Mouse (Mus musculus) right cerebral cortex, adult 18-20 months (tissue): ENCODE results near the gene Rheb.
"Not testable (repeated sequence)": the region's sequence is repeated elsewhere in the genome, so short reads cannot be mapped to it uniquely, and the experiment has no call there.

ENCODE experiments used
- DNase-seq: peaks from one replicate; pipeline ENCODE4 v3.0.0; 2022; ENCODE audit warnings: mixed read lengths

Gene Rheb

GRCm38 (mm10) chr5:24842274-24843102 lies at the start of gene Rheb:
TSS of gene Rheb (minus strand) at chr5:24842624.
- peak; percentile 100 for DNase-seq

DNA sequence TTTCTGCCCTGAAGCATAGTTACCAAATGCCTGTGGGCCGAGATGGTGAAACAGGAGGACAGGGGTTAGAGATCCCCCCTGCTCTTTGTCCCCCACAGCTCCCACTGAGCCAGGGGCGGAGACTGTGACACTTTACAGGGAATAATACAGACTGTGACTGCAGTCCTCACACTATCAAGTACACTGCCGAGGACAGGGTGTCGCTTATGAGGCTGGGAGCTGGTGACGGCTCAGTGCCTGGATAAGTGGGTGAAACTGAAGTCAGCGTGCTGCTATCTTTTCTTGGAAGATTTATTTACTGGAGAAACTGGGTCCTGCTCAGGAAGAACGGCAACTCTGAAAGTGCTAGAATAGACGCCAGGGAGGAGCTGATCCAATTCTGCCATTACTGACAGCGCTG lies 47.4 kb upstream of the Rheb start:
- DNase-seq = peak; percentile 17

GRCm38 (mm10) chr5:24888874-24889591 lies 46.6 kb upstream of the Rheb start:
- DNase-seq = no peak

- no peak for DNase-seq
Observed at GRCm38 (mm10) chr5:24887271-24887670, 44.8 kb upstream of the Rheb start.

- no peak for DNase-seq
Observed at GRCm38 (mm10) chr5:24878713-24879112, 36.3 kb upstream of the Rheb start.

DNA sequence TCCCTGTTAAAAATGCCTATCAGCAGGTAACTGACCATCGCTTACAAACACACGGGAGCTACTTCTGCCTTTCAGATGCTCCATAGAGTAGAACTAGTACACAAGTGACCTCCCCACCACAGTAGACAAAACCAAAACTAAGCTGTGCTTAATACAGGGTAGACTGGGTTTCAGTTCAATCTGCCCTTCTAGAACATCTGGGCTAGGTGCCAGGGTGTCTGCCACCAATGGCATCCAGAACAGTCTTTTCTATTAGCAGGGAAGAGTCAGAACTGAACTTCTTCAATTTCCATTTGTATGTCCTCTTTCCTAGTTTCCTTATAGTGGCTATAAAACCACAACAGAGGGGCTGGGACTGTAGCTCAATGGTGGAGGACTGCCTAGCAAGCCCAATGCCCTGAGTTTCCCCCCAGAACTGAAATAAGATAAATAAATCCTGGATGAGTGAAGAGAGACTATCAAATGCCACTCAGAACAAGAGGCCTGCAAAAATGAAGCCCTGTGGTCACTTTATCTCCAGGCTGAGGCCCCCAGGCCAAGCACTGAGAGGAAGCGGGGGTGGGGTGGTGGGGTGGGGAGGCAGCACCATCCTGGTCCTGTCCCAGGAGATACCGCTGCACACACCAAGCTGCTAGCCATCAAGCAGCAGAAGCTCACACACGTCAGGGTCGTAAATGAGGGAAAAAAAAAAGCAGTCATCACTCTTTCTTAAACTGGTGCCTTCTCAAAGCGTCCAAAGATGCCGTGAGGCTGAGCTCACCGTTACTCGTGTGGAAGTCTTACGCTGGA lies 35.6 kb upstream of the Rheb start:
- no peak for DNase-seq

DNA sequence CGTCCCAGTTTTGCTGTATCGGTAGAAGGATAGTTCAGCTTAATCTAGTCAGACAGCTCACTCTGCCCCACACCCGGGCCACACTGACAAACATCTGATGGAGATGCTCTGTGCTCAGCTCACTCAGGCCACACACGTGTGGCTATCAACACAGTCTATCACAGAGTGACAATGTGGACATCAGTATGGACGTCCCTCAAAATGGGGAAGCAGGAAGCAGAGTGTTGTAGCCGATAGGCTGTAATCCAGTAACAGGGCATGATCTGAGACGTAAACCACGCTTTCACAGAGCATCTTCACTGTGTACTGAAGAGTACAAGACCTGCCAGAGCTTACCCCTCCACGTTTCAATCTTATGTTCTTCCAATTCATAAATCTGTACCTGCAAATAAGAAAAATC lies 34.2 kb upstream of the Rheb start:
- DNase-seq = no peak

- DNase-seq = no peak
Observed at GRCm38 (mm10) chr5:24874111-24874510, 31.7 kb upstream of the Rheb start.

DNA sequence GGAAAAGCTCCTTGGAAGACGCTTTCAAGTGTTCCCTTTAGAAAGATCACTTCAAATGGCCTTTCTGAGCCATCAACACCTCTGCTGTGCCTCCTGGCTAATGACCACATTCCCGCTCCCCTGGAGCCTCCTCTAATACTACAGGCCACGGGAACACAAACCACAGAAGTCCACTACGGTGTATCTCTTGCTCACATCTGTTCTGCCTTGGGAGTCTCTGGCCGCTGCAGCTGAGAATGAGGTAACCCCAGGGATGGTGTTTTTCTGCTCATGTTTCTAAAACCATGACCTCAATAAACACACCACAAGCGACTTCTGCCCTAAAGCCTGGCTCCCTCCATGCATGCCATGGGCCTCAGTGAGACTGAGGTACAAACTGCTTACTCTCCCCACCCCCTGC lies 30.8 kb upstream of the Rheb start:
- DNase-seq = no peak

DNA sequence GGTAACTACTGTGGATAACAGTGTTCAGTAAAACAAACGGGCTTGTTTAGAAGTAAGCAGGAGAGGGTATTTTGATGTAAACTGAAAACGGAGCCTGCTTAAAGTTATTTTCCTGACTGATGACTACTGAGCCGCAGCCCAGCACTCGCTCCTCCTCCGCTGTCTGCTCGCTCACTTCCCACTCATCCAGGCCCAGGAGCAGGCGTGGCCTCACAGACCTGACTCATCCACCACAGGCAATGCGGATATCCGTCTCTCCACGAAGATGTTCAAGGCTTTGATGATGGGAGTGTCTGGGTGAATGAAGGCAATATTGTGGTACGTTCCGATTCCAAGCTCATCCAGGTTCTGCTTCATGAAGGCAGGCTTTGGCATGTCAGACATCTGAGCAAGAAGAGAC lies 28.9 kb upstream of the Rheb start:
- DNase-seq = peak; percentile 83

GRCm38 (mm10) chr5:24869796-24870289 lies 27.4 kb upstream of the Rheb start:
- DNase-seq = peak; percentile 30

- DNase-seq = no peak
Observed at GRCm38 (mm10) chr5:24863804-24864203, 21.4 kb upstream of the Rheb start.

GRCm38 (mm10) chr5:24861449-24861930 lies 19.1 kb upstream of the Rheb start:
- DNase-seq = no peak

DNA sequence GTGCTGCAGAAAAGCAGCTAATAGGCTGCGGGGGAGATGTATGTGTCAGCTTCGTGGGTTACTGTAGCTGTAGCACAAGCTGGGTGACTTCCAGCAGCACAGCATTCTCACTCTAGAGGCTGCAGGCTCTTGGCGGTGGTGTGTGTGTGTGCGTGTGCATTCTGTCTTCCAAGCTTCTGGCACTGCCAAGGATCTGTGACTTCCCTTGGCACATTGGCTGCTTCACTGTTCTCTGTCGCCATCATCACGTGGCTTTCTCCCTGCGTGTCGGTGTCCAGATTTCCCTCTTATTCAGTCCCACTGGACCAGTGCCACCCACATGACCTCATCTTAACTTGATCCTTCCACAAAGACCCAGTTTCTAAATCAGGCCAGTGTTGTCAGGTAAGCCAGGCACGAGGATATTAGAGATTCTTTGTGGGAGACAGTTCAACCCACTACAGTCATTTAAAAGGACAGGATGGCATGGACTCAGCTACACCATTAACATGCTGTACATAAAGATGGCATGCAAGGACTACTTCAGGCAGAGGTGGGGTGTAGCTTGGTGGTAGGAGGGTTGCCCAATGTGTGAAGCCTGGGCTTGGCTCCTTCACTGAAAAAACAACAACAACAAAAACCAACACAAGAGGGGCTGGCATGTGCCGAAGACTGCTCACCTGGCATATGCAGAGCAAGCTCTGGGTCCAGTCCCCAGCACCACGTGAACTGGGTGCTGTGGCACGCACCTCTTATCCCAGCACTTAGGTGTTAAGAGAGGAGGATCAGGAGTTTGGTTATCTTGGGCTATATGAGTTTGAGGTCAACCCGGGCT lies 18.4 kb upstream of the Rheb start:
- peak; percentile 85 for DNase-seq

DNA sequence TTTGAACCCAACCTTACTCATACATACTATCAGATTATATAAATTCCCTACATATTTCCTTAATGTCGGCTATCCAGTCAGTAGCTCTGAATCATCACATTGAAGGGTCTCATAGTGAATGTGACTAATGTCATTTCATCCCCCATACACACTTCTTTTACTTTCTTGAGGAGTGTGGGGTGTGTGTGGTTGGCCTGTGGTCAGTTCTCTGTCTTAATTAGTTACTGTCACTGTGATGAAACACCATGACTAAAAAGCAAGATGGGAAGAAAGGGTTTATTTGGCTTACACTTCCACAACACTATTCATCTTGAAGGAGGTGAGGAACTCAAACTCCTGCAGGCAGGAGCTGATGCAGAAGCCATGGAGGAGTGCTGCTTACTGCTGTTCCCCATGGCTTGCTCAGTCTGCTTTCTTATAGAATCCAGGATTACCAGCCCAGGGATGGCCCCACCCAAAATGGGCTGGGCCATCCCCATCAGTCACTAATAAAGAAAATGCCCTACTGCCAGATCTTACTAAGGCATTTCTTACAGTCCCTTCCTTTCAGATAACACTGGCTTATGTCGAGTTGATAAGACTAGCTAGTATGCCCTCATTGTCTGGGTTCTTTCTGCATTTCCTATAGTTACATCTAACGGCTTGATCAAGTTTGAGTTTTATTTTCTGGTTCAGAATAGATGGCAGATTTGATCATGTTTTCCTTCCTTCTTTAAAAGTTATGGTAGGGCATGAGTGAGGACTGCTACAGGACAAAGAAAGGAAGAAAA lies 17.5 kb upstream of the Rheb start:
- DNase-seq = no peak

DNA sequence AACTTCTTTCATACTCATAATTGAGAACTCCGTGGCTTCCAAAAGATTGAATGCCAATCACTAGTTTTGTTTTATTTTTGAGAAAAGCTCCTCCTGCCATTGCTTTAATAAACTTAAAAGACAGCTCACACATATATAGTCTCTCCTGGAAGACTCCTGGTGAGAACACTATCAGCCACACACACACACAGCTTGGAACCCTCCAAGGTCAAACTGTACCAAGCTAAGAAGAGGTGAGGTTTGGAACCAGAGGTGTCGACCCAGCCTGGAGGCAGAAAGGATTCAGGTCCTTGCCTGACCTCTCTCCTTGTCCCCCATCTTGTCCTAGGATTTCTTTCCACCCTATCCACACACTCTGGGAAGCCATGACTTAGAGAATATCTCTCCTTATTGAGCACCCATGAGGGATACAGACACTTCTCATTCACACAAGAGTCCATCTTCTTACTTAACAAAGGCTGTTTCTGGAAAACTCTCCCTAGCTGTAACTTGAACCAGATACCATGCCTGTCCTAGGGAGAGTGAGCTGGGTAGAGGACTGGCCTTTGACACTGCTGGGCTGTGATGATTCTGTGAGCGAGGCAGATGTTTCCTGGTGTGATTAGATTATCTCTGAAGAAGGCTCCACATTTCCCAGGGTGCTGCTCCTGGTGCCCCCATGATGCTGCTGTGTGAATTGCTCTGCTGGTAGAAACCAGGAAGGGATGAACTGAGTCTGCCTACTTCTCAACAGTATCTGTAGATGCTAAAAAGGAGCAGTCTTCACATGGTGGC lies 12.6 kb upstream of the Rheb start:
- no peak for DNase-seq

DNA sequence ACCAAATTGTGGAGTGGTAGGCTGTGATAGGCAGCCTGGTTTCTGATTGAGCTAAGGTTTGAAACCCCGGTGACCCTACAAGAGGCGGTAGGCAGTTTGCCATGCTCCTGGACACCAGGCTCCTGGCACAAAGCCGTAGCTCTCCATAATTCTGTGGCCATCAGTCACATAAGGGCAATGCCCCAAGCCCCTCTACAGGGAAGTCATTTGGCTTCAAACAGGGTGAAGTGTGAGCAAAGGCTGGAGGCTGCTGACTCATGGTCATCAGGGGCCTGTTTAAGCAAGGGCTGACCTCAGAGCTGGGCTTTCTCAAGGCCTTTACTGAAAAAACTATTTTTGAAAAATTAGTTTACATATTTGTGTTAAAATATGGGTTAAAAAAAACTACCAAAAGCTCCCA lies 11.8 kb upstream of the Rheb start:
- no peak for DNase-seq

- not testable (repeated sequence) for DNase-seq
Observed at GRCm38 (mm10) chr5:24848261-24848660, 5.8 kb upstream of the Rheb start.

- DNase-seq = no peak
Observed at GRCm38 (mm10) chr5:24843841-24844240, 1.4 kb upstream of the Rheb start.

DNA sequence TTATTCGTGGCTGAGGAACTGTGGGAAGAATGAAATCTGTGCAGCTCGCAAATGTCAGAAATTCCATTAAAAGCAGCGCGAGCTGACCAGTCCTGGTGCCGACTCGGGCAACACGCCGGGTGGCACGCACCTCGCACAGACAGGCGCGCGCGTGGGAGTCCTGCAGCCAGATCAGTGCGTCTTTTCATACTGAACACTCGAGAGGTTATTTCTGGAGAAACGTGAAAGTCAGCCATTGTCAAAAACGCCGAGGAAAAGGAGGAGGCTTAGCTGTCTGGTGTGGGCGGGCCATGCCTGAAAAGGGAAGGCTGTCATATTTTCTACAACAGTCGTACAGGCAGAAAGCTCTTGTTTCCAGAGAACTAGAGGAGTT lies 665 bp upstream of the Rheb start:
- no peak for DNase-seq
